Mouse (Mus musculus) kidney, adult 2 months (tissue): ENCODE results near the gene Pcdh8.

Source experiments
- CTCF ChIP-seq: fragments of 200-500 bp; conservative IDR thresholded peaks from 2 replicates; pipeline ENCODE4 v1.5.1; 2011; ENCODE audit warnings: low read depth, mild to moderate bottlenecking, control low read depth, low read length, moderate library complexity, mixed read lengths; ENCODE audit not compliant: insufficient read depth, insufficient read length
- POLR2A ChIP-seq: fragments of 200-500 bp; IDR thresholded peaks from one replicate; pipeline ENCODE4 v1.6.1; 2011; ENCODE audit warnings: low read depth, low read length, control low read depth

DNA sequence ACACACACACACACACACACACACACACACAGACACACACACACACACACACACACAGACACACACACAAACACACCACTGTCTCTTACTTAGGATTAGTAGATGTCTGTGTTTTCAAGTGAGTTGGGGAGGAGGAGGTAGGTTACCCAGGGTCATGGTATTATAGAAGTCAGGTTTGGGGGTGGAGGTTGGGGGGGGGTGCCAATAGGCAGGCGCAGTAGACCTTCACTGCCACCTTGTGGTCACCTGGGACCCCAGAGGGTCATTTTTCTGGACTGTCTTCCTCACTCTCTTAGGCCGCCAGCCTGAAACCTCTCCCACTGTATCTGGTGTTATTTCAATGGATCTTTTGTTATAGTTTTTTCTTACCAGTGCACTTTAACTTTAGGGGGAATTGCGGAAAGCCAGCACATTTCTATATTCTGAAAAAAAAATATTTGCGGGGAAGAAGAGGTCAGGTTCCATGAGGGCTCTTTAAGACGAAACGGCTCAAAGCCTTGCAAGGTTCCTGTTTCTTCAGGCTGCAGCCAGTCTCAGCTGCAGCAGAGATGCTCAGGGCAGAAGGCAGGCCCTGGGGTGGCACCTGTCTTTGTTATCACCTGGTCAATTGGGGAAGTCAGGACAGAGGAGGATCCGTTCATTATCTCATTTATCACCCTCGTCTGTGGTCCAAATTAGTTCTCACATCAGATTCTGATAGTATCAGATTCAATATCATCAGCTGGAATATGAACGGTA lies 33.3 kb downstream of the Pcdh8 start:
- TF ChIP-seq CTCF (peak; percentile 29), POLR2A (no peak)
